Mouse (Mus musculus): ENCODE data around the gene Mroh2a. TPM values are rescaled to one million over a fixed set of nuclear protein-coding genes. Genes with fewer than 3 reads are reported as not detected.

The Mroh2a gene
- polyA plus RNA-seq, 1 experiment from 2014 or later: 1.3 TPM

- Histone ChIP-seq H3K27ac (no peak overlapping the region), H3K4me3 (no peak overlapping the region), H3K27me3 (no peaks in the 10 kb centered on the region), H3K4me2 (replicated peaks) (no peak overlapping the region), H3K36me3 (no peaks in the 10 kb centered on the region), H3K9ac (no peak overlapping the region), H3K4me1 (no peaks in the 10 kb centered on the region), H3K9me3 (replicated peaks) (peaks cover 94% of the 10 kb centered on the region)
- ATAC-seq (ENCODE audit: low FRiP score): no peak
- WGBS: 67% methylated on average over 5 of the region's 5 CpGs
Observed at GRCm38 (mm10) chr1:88243861-88244260, 17.1 kb downstream of the Mroh2a start.

- 78% methylated on average over 6 of the region's 6 CpGs for WGBS
- ATAC-seq (ENCODE audit: low FRiP score): no peak
- no peaks in the 10 kb centered on the region for H3K27me3 ChIP-seq
Observed at GRCm38 (mm10) chr1:88245881-88246280, 19.1 kb downstream of the Mroh2a start.

GRCm38 (mm10) chr1:88246386-88246785, 19.6 kb downstream of the Mroh2a start:
- Histone ChIP-seq H3K27me3 (no peaks in the 10 kb centered on the region), H3K4me3 (no peak overlapping the region), H3K4me1 (no peaks in the 10 kb centered on the region), H3K36me3 (no peaks in the 10 kb centered on the region), H3K27ac (no peak overlapping the region), H3K9ac (no peak overlapping the region), H3K9me3 (replicated peaks) (peaks cover 94% of the 10 kb centered on the region), H3K4me2 (replicated peaks) (no peak overlapping the region)
- 44% methylated on average over 6 of the region's 6 CpGs for WGBS
- no peak for ATAC-seq (ENCODE audit: low FRiP score)

More at GRCm38 (mm10) chr1:88245881-88246280, 19.1 kb downstream of the Mroh2a start:
- Histone ChIP-seq H3K4me2 (replicated peaks) (no peak overlapping the region), H3K4me1 (no peaks in the 10 kb centered on the region), H3K4me3 (no peak overlapping the region), H3K9ac (no peak overlapping the region), H3K36me3 (no peaks in the 10 kb centered on the region), H3K9me3 (replicated peaks) (peaks cover 94% of the 10 kb centered on the region), H3K27ac (no peak overlapping the region)

GRCm38 (mm10) chr1:88247660-88248059, 20.9 kb downstream of the Mroh2a start:
- no peak for ATAC-seq (ENCODE audit: low FRiP score)
- H3K4me2 ChIP-seq (replicated peaks): no peak overlapping the region
- H3K4me1 ChIP-seq: no peaks in the 10 kb centered on the region
- no peak overlapping the region for H3K9ac ChIP-seq
- no peaks in the 10 kb centered on the region for H3K27me3 ChIP-seq
- no peaks in the 10 kb centered on the region for H3K36me3 ChIP-seq
- H3K4me3 ChIP-seq: no peak overlapping the region
- no peak overlapping the region for H3K27ac ChIP-seq
- 48% methylated on average over 2 of the region's 2 CpGs for WGBS
- peaks cover 93% of the 10 kb centered on the region for H3K9me3 ChIP-seq (replicated peaks)

GRCm38 (mm10) chr1:88248658-88249057, 21.9 kb downstream of the Mroh2a start:
- Histone ChIP-seq H3K4me1 (no peaks in the 10 kb centered on the region), H3K27me3 (no peaks in the 10 kb centered on the region)
- WGBS: 71% methylated on average over 4 of the region's 4 CpGs

GRCm38 (mm10) chr1:88249596-88249995, 22.8 kb downstream of the Mroh2a start:
- H3K27me3 ChIP-seq: no peaks in the 10 kb centered on the region
- ATAC-seq (ENCODE audit: low FRiP score): no peak
- H3K4me2 ChIP-seq (replicated peaks): no peak overlapping the region

More at GRCm38 (mm10) chr1:88248658-88249057, 21.9 kb downstream of the Mroh2a start:
- no peak overlapping the region for H3K4me3 ChIP-seq
- no peak for ATAC-seq (ENCODE audit: low FRiP score)
- no peaks in the 10 kb centered on the region for H3K36me3 ChIP-seq
- H3K4me2 ChIP-seq (replicated peaks): no peak overlapping the region
- no peak overlapping the region for H3K9ac ChIP-seq
- peaks cover 92% of the 10 kb centered on the region for H3K9me3 ChIP-seq (replicated peaks)
- H3K27ac ChIP-seq: no peak overlapping the region

GRCm38 (mm10) chr1:88250023-88250422, 23.2 kb downstream of the Mroh2a start:
- 81% methylated on average over 5 of the region's 5 CpGs for WGBS
- Histone ChIP-seq H3K27ac (no peak overlapping the region), H3K4me3 (no peak overlapping the region), H3K4me1 (no peaks in the 10 kb centered on the region), H3K9ac (no peak overlapping the region), H3K9me3 (replicated peaks) (peaks cover 93% of the 10 kb centered on the region), H3K4me2 (replicated peaks) (no peak overlapping the region), H3K36me3 (no peaks in the 10 kb centered on the region), H3K27me3 (no peaks in the 10 kb centered on the region)
- ATAC-seq (ENCODE audit: low FRiP score): no peak

More at GRCm38 (mm10) chr1:88249596-88249995, 22.8 kb downstream of the Mroh2a start:
- Histone ChIP-seq H3K4me3 (no peak overlapping the region), H3K4me1 (no peaks in the 10 kb centered on the region), H3K27ac (no peak overlapping the region), H3K36me3 (no peaks in the 10 kb centered on the region), H3K9ac (no peak overlapping the region), H3K9me3 (replicated peaks) (peaks cover 93% of the 10 kb centered on the region)
- WGBS: 77% methylated on average over 7 of the region's 7 CpGs

GRCm38 (mm10) chr1:88253106-88253505, 26.3 kb downstream of the Mroh2a start:
- ATAC-seq (ENCODE audit: low FRiP score): no peak
- H3K4me3 ChIP-seq: no peak overlapping the region
- no peaks in the 10 kb centered on the region for H3K27me3 ChIP-seq
- H3K4me1 ChIP-seq: no peaks in the 10 kb centered on the region
- H3K4me2 ChIP-seq (replicated peaks): no peak overlapping the region
- H3K9ac ChIP-seq: no peak overlapping the region
- H3K9me3 ChIP-seq (replicated peaks): peaks cover 93% of the 10 kb centered on the region
- H3K36me3 ChIP-seq: no peaks in the 10 kb centered on the region
- no peak overlapping the region for H3K27ac ChIP-seq
- 72% methylated on average over 8 of the region's 8 CpGs for WGBS

- WGBS: 74% methylated on average over 6 of the region's 6 CpGs
- Histone ChIP-seq H3K4me3 (no peak overlapping the region), H3K4me2 (replicated peaks) (no peak overlapping the region), H3K9ac (no peak overlapping the region), H3K9me3 (replicated peaks) (peaks cover 92% of the 10 kb centered on the region), H3K4me1 (no peaks in the 10 kb centered on the region), H3K36me3 (no peaks in the 10 kb centered on the region), H3K27ac (no peak overlapping the region), H3K27me3 (no peaks in the 10 kb centered on the region)
- no peak for ATAC-seq (ENCODE audit: low FRiP score)
Observed at GRCm38 (mm10) chr1:88253540-88253939, 26.8 kb downstream of the Mroh2a start.

- ATAC-seq (ENCODE audit: low FRiP score): peak; percentile 2; the same call in 1 of the 2 replicates
- no peak overlapping the region for H3K4me2 ChIP-seq (replicated peaks)
- no peaks in the 10 kb centered on the region for H3K27me3 ChIP-seq
- no peak overlapping the region for H3K9ac ChIP-seq
- H3K36me3 ChIP-seq: peaks cover 7% of the 10 kb centered on the region
- H3K4me3 ChIP-seq: no peak overlapping the region
- 86% methylated on average over 12 of the region's 12 CpGs for WGBS
- H3K9me3 ChIP-seq (replicated peaks): peaks cover 87% of the 10 kb centered on the region
- no peaks in the 10 kb centered on the region for H3K4me1 ChIP-seq
- no peak overlapping the region for H3K27ac ChIP-seq
Observed at GRCm38 (mm10) chr1:88254793-88255465, 28.1 kb downstream of the Mroh2a start.

GRCm38 (mm10) chr1:88255466-88255857, 28.7 kb downstream of the Mroh2a start:
- peaks cover 13% of the 10 kb centered on the region for H3K36me3 ChIP-seq
- no peaks in the 10 kb centered on the region for H3K4me1 ChIP-seq
- H3K9me3 ChIP-seq (replicated peaks): peaks cover 86% of the 10 kb centered on the region
- no peak overlapping the region for H3K27ac ChIP-seq
- no peak overlapping the region for H3K4me3 ChIP-seq
- no peak overlapping the region for H3K9ac ChIP-seq
- no peaks in the 10 kb centered on the region for H3K27me3 ChIP-seq
- ATAC-seq (ENCODE audit: low FRiP score): peak; percentile 3; the same call in 1 of the 2 replicates
- WGBS: 55% methylated on average over 2 of the region's 2 CpGs
- H3K4me2 ChIP-seq (replicated peaks): no peak overlapping the region

GRCm38 (mm10) chr1:88255989-88256754, 29.4 kb downstream of the Mroh2a start:
- Histone ChIP-seq H3K4me2 (replicated peaks) (no peak overlapping the region), H3K36me3 (peaks cover 20% of the 10 kb centered on the region), H3K9me3 (replicated peaks) (peaks cover 79% of the 10 kb centered on the region), H3K4me1 (no peaks in the 10 kb centered on the region), H3K9ac (no peak overlapping the region), H3K4me3 (no peak overlapping the region), H3K27ac (no peak overlapping the region), H3K27me3 (no peaks in the 10 kb centered on the region)
- no peak for ATAC-seq (ENCODE audit: low FRiP score)
- WGBS: 82% methylated on average over 13 of the region's 13 CpGs
